Mouse (Mus musculus): ENCODE measurements around the gene Ncbp1.

- no peak for TF ChIP-seq POLR2A (IDR thresholded peaks at IDR 0.05; ENCODE audit: insufficient read depth, low read length)
- no peak for TF ChIP-seq CTCF (IDR thresholded peaks at IDR 0.05; ENCODE audit: low read depth, low read length)
- no peak for TF ChIP-seq EP300 (IDR thresholded peaks at IDR 0.05; ENCODE audit: insufficient read depth, low read depth, low read length)
Measured at GRCm38 (mm10) chr4:46131791-46132190, 6.6 kb upstream of the Ncbp1 start.
